Mouse (Mus musculus) forebrain, embryonic 13.5 days (tissue): ENCODE data around the gene Gm20388. TPM values are rescaled to one million over a fixed set of nuclear protein-coding genes. Genes with fewer than 3 reads are reported as not detected.
A peak's percentile ranks its signal among the peaks of the same experiment; 100 is the strongest.

Experiments used
- ATAC-seq: fragments of 200-750 bp; cut with Nextera tagmentation; 2 replicates; pipeline ENCODE4 v1.8.0; 2017
- H3K27ac ChIP-seq: fragments of 300-500 bp; sonication (generic); 2 replicates; pipeline ENCODE4 v1.5.1; 2015; ENCODE audit warnings: inconsistent platforms, mild to moderate bottlenecking, moderate library complexity
- H3K27me3 ChIP-seq: fragments of 300-500 bp; sonication (generic); 2 replicates; pipeline ENCODE4 v1.6.1; 2015; ENCODE audit warnings: mild to moderate bottlenecking, inconsistent platforms
- H3K36me3 ChIP-seq: fragments of 300-500 bp; sonication (generic); 2 replicates; pipeline ENCODE4 v1.6.1; 2015; ENCODE audit warnings: mild to moderate bottlenecking, inconsistent platforms; ENCODE audit not compliant: poor library complexity, severe bottlenecking
- H3K4me1 ChIP-seq: fragments of 300-500 bp; sonication (generic); 2 replicates; pipeline ENCODE4 v1.6.1; 2015; ENCODE audit warnings: inconsistent platforms
- H3K4me2 ChIP-seq: fragments of 300-500 bp; sonication (generic); 2 replicates; pipeline ENCODE4 v1.6.1; 2015; ENCODE audit warnings: inconsistent platforms, mild to moderate bottlenecking, moderate library complexity
- H3K4me3 ChIP-seq: fragments of 300-500 bp; sonication (generic); 2 replicates; pipeline ENCODE4 v1.5.1; 2015; ENCODE audit warnings: mild to moderate bottlenecking, inconsistent platforms
- H3K9ac ChIP-seq: fragments of 300-500 bp; sonication (generic); 2 replicates; pipeline ENCODE4 v1.6.1; 2015; ENCODE audit warnings: mild to moderate bottlenecking, inconsistent platforms
- H3K9me3 ChIP-seq: fragments of 300-500 bp; sonication (generic); replicated peaks from 2 replicates; pipeline ENCODE4 v1.6.1; 2016; ENCODE audit warnings: inconsistent platforms
- WGBS: fragments of 180-500 bp; shearing (Covaris S2); methylation state at CpG from one replicate; pipeline ENCODE4 v1.1.7; 2015; 5-methylcytosine and 5-hydroxymethylcytosine counted together
- polyA plus RNA-seq: library from polyadenylated mRNA; unstranded; fragments of >200 nt; fragmentation: Nextera tagmentation; extraction: Ambion mirVana; gene quantifications from 2 replicates; pipeline ENCODE4 v1.2.1, GENCODE M21; 2015

Gene Gm20388
- polyA plus RNA-seq, 1 experiment from 2014 or later, result 5.6 TPM

DNA sequence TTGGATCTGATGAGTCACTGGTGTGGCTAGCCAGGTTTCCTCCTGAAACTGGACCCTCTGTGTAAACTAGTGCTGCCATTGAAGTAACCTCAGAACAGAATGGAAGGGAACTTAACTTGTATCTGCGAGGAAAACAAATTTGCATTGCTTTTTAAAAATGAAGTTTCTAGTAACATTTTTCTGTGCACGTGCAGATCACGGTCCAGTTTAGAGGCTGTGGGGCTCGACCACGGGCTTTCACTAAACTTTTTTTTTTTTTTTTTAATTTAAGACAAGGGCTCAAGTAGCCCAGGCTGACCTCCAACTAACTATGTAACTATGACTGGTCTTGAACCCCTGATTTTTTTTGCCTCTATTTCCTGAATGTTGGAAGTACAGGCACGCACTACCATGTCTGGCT lies 2792.3 kb downstream of the Gm20388 start:
- H3K27me3 ChIP-seq, result peaks cover 2% of the 10 kb centered on the region; the same call in 1 of the 2 replicates
- H3K4me1 ChIP-seq, result peaks cover 10% of the 10 kb centered on the region
- H3K9me3 ChIP-seq, result no peaks in the 10 kb centered on the region
- ATAC-seq, result no peak
- H3K4me2 ChIP-seq, result no peak overlapping the region
- no peak overlapping the region for H3K27ac ChIP-seq
- H3K4me3 ChIP-seq, result no peak overlapping the region
- no peak overlapping the region for H3K9ac ChIP-seq
- H3K36me3 ChIP-seq, result no peaks in the 10 kb centered on the region
- 89% methylated on average over 6 of the region's 6 CpGs for WGBS

DNA sequence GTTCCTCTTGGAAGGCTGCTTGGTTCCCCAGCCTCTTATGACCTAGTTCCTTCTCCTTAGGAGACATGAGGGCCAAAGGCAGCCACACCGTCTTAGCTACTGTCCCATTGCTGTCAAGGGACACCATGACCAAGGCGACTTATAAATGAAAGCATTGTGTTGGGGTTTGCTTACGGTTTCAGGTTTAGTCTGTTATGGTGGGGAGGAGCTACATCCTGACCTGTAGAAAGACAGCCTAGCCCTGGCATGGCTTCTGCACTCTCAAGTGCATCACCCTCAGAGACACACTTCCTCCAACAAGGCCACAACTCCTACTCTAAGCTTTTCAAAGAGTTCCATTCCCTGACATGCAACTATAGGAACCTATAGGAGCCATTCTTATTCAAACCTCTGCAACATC lies 2794.0 kb downstream of the Gm20388 start:
- H3K9ac ChIP-seq, result no peak overlapping the region
- H3K4me2 ChIP-seq, result no peak overlapping the region
- peaks cover 15% of the 10 kb centered on the region for H3K4me1 ChIP-seq
- 88% methylated on average over 3 of the region's 3 CpGs for WGBS
- no peak for ATAC-seq
- peaks cover 4% of the 10 kb centered on the region; the same call in 1 of the 2 replicates for H3K27me3 ChIP-seq
- H3K4me3 ChIP-seq, result no peak overlapping the region
- H3K9me3 ChIP-seq, result no peaks in the 10 kb centered on the region
- H3K36me3 ChIP-seq, result no peaks in the 10 kb centered on the region
- H3K27ac ChIP-seq, result no peak overlapping the region

DNA sequence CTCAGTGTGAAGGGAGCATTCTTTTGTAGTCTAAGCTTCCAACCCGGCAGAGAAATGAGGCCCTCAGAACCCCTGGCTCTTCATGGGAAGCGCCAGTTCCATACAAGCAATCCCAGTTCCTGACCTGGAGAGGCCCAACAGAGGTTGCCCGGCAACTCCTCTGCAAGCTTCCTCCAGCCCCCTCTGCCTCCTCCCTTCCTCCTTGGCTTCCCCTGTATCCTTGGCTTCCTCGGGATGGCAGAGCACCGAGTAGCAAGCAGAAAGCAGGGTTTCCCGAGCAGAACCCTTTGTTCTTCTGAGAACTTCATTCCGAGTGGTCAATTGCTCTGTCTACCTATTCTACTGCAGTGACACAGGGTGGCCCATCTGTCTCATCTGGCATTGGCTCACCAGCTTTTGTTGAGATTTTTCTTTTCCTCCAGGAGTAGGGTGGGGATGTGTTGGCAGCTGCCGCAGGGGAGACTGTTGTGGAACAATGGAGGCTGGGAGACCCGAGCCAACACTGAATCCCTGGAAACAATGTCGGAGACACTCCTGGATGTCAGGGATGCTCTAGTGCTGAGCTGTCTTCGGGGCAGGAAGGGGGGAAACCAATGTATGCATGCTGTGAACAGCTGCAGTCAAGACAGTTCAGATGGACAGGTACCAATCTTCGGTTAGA lies 2795.4 kb downstream of the Gm20388 start:
- Histone ChIP-seq H3K36me3 (no peaks in the 10 kb centered on the region), H3K9me3 (no peaks in the 10 kb centered on the region), H3K4me1 (peaks cover 21% of the 10 kb centered on the region), H3K4me3 (no peak overlapping the region), H3K27me3 (0 out of 2 replicates have a peak, but pooled peaks cover 4% of the 10 kb centered on the region), H3K9ac (no peak overlapping the region), H3K27ac (no peak overlapping the region), H3K4me2 (no peak overlapping the region)
- no peak for ATAC-seq
- WGBS, result 30% methylated on average over 12 of the region's 12 CpGs

DNA sequence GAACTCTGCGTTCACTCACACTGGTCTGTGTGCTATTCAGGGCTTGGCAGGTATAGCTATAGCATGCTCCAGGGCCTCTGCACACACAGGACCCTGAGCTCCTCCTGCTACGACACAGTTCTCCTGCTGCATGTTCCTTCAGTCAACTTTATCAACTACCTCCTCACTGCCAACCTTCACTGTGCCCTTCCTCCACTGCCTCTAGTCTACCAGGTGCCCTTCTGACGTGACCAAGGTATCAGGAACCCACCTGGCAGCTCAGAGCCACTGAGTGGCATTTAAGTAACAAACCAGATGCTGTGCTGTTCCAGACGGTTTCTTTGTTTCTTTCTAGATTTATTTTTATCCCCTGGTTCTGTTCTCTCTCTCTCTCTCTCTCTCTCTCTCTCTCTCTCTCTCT lies 2796.5 kb downstream of the Gm20388 start:
- Histone ChIP-seq H3K4me1 (peaks cover 25% of the 10 kb centered on the region), H3K9me3 (no peaks in the 10 kb centered on the region), H3K4me2 (no peak overlapping the region), H3K27ac (no peak overlapping the region), H3K36me3 (no peaks in the 10 kb centered on the region), H3K9ac (no peak overlapping the region), H3K27me3 (0 out of 2 replicates have a peak, but pooled peaks cover 4% of the 10 kb centered on the region), H3K4me3 (no peak overlapping the region)
- no peak for ATAC-seq
- 71% methylated on average over 4 of the region's 4 CpGs for WGBS

DNA sequence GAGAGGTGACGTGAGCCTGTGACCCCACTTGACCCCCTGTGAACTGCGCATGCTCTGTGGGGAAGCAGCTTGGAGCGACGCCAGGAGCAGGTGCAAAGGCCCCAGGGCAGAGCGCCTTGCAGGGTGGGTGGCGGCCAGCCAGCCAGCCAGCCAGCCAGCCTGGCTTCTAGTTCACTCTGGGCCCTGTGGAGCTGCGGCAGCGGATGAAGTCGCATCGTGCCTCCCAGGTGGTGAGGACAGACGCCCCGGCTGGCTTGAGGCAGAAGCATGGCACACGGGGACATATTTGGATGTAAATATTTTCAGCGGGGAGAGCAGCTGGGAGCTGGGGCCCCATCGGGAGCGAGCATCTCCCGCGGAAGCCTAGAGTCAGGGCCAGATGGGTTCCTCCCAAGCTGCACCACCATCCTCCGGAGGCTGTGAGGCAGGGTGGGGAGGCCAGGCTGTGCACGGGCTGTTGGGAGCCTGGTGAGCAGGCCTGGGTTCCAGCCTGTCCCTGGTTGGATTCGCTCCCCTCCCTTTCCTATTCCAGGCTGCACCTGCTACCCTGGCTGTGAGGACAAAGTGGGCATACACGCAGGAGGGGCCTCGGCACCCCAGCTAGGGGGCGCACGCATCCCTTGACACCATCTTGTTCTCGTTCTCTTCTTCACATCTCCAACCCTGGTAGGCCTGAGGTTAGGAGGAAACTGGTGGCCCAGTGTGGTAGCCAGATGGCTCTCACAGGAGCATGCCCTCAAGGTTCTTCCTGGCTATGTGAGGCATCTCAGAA lies 2798.9 kb downstream of the Gm20388 start:
- H3K9me3 ChIP-seq, result no peaks in the 10 kb centered on the region
- H3K36me3 ChIP-seq, result no peaks in the 10 kb centered on the region
- H3K27ac ChIP-seq, result peak overlapping the region; percentile 70
- 48% methylated on average over 26 of the region's 26 CpGs for WGBS
- 0 out of 2 replicates have a peak, but pooled peaks cover 4% of the 10 kb centered on the region for H3K27me3 ChIP-seq
- peak; percentile 87 for ATAC-seq
- H3K4me2 ChIP-seq, result no peak overlapping the region
- H3K9ac ChIP-seq, result no peak overlapping the region
- peaks cover 31% of the 10 kb centered on the region for H3K4me1 ChIP-seq
- H3K4me3 ChIP-seq, result no peak overlapping the region

DNA sequence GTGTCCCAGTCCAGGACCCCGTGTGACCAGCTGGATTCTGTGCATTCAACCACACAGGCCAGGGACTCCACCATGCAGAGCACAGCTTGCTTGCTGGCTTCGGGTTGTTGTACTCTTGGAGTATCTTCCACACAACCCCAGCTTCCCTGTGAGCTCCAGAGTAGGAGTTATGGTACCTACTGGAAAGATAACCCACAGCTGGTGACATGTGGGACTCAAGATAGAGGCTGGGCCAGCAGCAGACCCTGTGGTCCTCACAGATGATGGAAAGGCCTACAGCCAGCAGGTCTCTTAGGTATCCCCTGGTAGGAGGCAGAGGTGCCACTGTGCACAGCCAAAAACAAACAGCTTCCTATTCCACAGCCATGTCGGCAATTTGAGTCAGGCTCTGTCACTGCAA lies 2800.8 kb downstream of the Gm20388 start:
- Histone ChIP-seq H3K27me3 (0 out of 2 replicates have a peak, but pooled peaks cover 6% of the 10 kb centered on the region), H3K9ac (no peak overlapping the region), H3K27ac (no peak overlapping the region), H3K4me3 (no peak overlapping the region), H3K4me1 (peaks cover 24% of the 10 kb centered on the region), H3K9me3 (no peaks in the 10 kb centered on the region), H3K36me3 (no peaks in the 10 kb centered on the region), H3K4me2 (no peak overlapping the region)
- 87% methylated on average over 3 of the region's 3 CpGs for WGBS
- no peak for ATAC-seq

DNA sequence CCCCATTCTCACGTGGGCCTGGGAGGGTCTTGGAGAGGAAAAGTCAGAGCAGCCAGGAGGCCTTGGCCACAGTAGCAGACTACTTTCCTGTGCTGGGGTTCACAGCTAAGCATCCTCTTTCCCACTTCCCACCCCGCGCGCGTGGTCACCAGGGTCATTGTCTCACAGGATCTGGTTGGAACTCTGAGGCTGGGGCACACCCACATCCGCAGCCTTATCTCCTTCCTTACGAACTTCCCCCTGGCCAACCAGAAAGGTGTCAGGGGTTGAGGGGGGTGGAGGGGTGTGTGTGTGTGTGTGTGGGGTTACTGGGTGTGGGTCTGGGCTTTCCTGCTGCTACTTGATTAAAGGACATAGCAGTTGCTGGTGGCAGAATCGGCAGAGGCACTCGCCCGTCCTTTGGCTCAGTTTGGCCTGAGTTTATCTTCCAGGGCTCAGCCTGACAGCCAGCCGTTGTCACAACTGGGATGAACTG lies 2801.3 kb downstream of the Gm20388 start:
- no peak for ATAC-seq
- Histone ChIP-seq H3K27me3 (peaks cover 10% of the 10 kb centered on the region; the same call in 1 of the 2 replicates), H3K36me3 (no peaks in the 10 kb centered on the region), H3K4me2 (no peak overlapping the region), H3K9ac (no peak overlapping the region), H3K9me3 (no peaks in the 10 kb centered on the region), H3K27ac (no peak overlapping the region), H3K4me1 (peaks cover 26% of the 10 kb centered on the region), H3K4me3 (no peak overlapping the region)
- WGBS, result 91% methylated on average over 11 of the region's 11 CpGs

DNA sequence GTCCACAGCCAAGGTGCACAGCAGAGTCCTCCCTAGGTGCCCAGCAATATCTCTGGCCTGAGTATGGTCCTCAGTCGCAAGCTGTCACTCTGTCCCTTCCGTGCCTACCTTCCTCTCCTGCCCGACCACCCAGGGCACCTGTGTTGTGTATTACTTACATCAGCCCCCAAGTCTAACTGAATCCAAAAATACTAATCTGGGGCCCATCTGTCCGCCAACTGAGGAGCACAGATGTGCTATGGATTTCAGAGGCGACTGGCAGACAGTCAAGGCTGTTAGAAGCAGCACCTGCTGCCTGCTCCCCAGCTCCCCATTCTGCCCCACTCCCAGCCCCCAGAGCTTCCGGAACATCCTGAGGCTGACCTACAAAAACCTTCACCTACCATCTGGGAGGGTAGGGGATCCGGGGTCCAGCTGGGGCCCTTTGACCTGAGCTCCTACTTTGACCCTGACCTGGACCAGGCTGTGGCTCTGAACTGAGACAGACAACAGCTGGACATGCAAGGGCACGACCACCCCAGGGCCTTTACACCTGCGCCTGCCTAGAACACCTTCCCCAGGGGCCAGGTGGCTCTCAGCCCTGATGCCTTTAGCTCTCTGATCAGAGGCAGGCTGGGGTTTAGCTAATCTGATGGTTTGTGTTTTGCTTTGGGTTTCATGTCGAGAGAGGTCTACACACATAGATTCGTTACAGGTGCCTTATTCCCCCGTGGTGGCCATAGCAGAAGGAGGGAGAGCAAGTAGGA lies 2801.9 kb downstream of the Gm20388 start:
- H3K27ac ChIP-seq, result no peak overlapping the region
- no peaks in the 10 kb centered on the region for H3K9me3 ChIP-seq
- 76% methylated on average over 12 of the region's 12 CpGs for WGBS
- H3K4me2 ChIP-seq, result no peak overlapping the region
- H3K9ac ChIP-seq, result no peak overlapping the region
- no peaks in the 10 kb centered on the region for H3K36me3 ChIP-seq
- no peak overlapping the region for H3K4me3 ChIP-seq
- peaks cover 12% of the 10 kb centered on the region; the same call in 1 of the 2 replicates for H3K27me3 ChIP-seq
- ATAC-seq, result no peak
- peaks cover 26% of the 10 kb centered on the region for H3K4me1 ChIP-seq

DNA sequence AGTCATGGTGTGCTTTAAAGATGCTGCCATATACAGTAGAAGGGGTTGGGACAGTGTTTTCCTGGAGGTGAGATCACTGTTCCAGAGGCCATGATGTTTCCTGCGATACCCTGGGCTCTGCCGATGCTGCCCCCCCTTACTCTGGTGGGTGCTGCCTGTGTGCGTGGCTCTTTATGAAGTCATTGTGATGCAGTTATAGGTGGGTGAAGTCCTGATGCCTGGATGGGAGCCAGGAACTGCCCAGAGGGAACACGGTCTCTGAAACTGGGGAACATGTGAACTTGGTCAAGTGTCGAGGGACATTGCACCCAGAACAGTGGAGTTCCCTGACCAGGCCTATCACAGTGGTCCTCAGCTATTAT lies 2802.5 kb downstream of the Gm20388 start:
- WGBS, result 92% methylated on average over 5 of the region's 5 CpGs

DNA sequence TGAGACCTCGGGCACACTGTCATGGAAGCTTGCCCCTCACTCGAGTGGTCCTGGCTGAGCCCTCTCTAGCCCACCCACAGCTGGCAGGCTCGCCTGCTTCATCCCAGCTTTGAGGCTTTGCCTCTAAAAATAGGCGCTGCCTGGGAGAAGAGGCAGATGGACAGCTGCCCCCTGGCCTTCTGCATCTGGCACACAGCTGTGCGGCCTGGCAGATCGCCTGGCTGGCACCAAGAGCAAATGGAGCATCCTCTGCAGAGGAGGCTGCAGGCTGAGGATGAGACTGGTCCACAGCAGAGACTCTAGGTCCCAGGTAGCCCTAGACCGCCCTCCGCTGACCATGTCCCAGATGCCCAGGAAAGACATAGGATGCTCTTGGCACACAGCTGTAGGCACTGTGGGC lies 2805.9 kb downstream of the Gm20388 start:
- peaks cover 36% of the 10 kb centered on the region for H3K4me1 ChIP-seq
- 84% methylated on average over 8 of the region's 8 CpGs for WGBS
- no peaks in the 10 kb centered on the region for H3K36me3 ChIP-seq
- no peak overlapping the region for H3K4me2 ChIP-seq
- H3K9ac ChIP-seq, result no peak overlapping the region
- H3K27ac ChIP-seq, result no peak overlapping the region
- no peaks in the 10 kb centered on the region for H3K9me3 ChIP-seq
- no peak overlapping the region for H3K4me3 ChIP-seq
- peaks cover 25% of the 10 kb centered on the region for H3K27me3 ChIP-seq
- no peak for ATAC-seq

More for the DNA sequence above, 2802.5 kb downstream of the Gm20388 start:
- H3K4me1 ChIP-seq, result peaks cover 26% of the 10 kb centered on the region
- no peak overlapping the region for H3K4me3 ChIP-seq
- no peaks in the 10 kb centered on the region for H3K36me3 ChIP-seq
- no peak overlapping the region for H3K9ac ChIP-seq
- no peaks in the 10 kb centered on the region for H3K9me3 ChIP-seq
- no peak overlapping the region for H3K27ac ChIP-seq
- no peak for ATAC-seq
- H3K27me3 ChIP-seq, result peaks cover 13% of the 10 kb centered on the region; the same call in 1 of the 2 replicates
- H3K4me2 ChIP-seq, result no peak overlapping the region

DNA sequence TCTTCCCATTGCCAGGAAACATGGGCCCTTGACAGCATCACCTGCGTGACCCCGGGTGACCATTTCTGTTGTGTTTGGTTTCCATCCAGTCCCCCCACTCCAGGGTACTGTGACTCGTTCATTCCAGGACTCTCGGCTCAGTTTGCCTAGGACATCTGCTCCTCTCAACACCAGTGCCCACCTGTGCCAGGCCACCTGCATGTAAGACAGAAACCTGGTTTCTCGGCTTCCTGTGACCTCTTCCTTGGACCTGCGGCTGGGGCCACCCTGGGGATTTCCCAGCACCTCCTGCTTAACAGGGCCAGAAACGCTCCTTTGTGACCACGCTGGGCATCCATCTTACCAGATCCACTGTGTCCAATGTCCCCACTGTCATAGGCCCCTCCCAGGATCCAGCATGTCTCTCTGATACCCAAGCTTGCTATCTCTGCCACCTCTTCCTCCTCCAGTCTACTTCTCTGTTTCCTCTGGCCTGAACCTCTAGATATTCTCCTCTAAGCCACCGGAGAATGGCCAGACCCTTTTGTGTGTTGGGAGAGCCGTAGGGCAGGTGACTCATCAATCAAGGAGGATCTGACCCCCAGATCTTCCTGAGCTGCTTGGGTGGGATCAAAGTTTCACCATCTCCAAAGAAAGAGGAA lies 2807.3 kb downstream of the Gm20388 start:
- no peak overlapping the region for H3K4me3 ChIP-seq
- no peaks in the 10 kb centered on the region for H3K36me3 ChIP-seq
- 90% methylated on average over 10 of the region's 10 CpGs for WGBS
- H3K27me3 ChIP-seq, result peaks cover 25% of the 10 kb centered on the region
- H3K9ac ChIP-seq, result no peak overlapping the region
- H3K27ac ChIP-seq, result no peak overlapping the region
- ATAC-seq, result no peak
- no peak overlapping the region for H3K4me2 ChIP-seq
- H3K9me3 ChIP-seq, result no peaks in the 10 kb centered on the region
- peaks cover 25% of the 10 kb centered on the region for H3K4me1 ChIP-seq
